Mouse (Mus musculus): ENCODE data around the gene Parp6. TPM values are rescaled to one million over a fixed set of nuclear protein-coding genes. Genes with fewer than 3 reads are reported as not detected.

Gene Parp6
- total and polyA plus RNA-seq, 2 experiments, result 7.9 to 11.2 TPM

DNA sequence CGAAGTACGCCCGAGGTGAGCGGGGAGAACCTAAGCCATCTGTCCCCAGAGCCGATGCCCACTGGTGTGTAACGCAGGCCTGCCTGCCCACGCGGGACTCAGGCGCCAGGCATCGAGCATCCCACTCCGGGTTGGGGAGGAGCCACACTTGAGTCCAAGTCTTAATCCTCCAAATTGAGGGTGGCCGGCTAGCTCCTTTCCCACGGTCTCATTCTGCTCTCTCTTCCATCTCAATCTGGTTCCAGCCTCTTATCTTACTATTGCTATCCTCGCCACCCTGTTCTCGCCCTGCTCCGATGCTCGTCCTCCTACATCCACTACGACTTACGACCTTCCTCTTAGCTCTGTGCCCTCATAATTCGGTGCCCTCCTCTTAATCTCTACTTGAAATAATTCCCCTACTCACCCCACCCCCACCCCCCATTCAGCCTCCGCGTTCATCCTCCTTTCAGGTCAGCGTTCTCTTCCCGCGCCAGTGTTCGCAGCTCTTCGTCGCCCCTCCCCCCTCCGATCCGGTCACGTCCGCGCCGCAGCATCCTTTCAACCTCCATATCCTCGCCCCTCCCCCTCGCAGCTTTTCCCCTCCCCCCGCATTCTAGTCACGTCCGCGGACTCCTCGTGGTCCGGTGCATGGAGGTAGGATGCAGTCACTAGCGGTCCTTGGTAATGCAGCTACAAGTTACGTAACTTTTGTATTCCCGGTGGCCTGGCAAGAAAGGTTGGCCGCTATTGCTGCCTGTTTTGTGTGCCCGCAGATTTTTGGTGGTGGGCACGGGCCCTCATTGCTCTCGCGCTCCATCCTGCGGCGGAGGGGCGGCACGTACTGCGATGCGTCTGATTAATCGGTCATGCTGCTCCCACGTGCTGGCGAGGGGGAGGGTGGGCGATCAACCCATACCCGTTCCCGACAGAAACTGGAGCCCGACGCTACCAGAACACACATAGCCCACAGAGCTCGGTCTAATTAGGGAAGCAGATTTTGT is 39.8 kb downstream of the Parp6 start:
- H3K27me3 ChIP-seq (ENCODE audit: control insufficient read depth, insufficient read depth, low read length), result no peaks in the 10 kb centered on the region; the same call in 1 of the 2 replicates
- H3K36me3 ChIP-seq (ENCODE audit: control insufficient read depth, insufficient read depth, low read length), result no peaks in the 10 kb centered on the region
- H3K9ac ChIP-seq (ENCODE audit: low read depth, low read length), result peak overlapping the region; percentile 76
- DNase-seq (ENCODE audit: extremely low read depth, low read depth, low spot score), result peak; percentile 21
- TF ChIP-seq POLR2A (IDR thresholded peaks at IDR 0.05; ENCODE audit: extremely low read depth, insufficient read depth, low read length), result no peak; the same call in 1 of the 2 replicates
- no peak for TF ChIP-seq CTCF (IDR thresholded peaks at IDR 0.05; ENCODE audit: low read depth, low read length)
- H3K4me1 ChIP-seq (ENCODE audit: control insufficient read depth, insufficient read depth, low read length), result 0 out of 2 replicates have a peak, but pooled peaks cover 2% of the 10 kb centered on the region
- H3K27ac ChIP-seq (replicated peaks; ENCODE audit: insufficient read depth, low read depth, low read length), result peak overlapping the region; percentile 47; the same call in 1 of the 2 replicates
- 4% methylated on average over 65 of the region's 65 CpGs for WGBS
- peak overlapping the region; percentile 93 for H3K4me3 ChIP-seq (ENCODE audit: insufficient read depth, low read depth, low read length)
- H3K79me2 ChIP-seq (ENCODE audit: control insufficient read depth, insufficient read depth, low read length), result no peaks in the 10 kb centered on the region

DNA sequence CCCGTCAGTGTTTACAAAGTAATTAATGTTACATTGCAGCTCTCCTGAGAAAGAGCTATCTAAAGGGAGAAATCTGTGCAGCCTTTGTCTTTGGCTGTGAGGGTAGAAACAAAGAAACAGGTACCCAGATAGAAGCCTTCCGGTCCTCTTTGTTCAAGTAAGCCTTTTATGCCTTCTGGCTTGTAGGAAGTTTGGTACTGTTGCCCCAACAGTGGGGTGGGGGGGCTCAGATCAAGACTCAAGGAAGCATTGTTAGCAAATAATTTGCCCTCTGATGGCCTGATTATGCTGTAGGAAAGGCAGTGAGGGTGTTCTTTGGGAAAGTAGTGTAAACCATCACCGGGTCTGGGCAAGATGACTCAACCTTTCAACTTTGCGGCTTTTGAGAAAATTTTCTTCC is 41.1 kb downstream of the Parp6 start:
- TF ChIP-seq CTCF (IDR thresholded peaks at IDR 0.05; ENCODE audit: low read depth, low read length) (no peak), POLR2A (IDR thresholded peaks at IDR 0.05; ENCODE audit: extremely low read depth, insufficient read depth, low read length) (no peak)
- H3K79me2 ChIP-seq (ENCODE audit: control insufficient read depth, insufficient read depth, low read length), result no peaks in the 10 kb centered on the region
- H3K9ac ChIP-seq (ENCODE audit: low read depth, low read length), result no peak overlapping the region
- no peaks in the 10 kb centered on the region for H3K36me3 ChIP-seq (ENCODE audit: control insufficient read depth, insufficient read depth, low read length)
- H3K4me3 ChIP-seq (ENCODE audit: insufficient read depth, low read depth, low read length), result no peak overlapping the region
- WGBS, result 30% methylated on average over 4 of the region's 4 CpGs
- H3K27me3 ChIP-seq (ENCODE audit: control insufficient read depth, insufficient read depth, low read length), result no peaks in the 10 kb centered on the region; the same call in 1 of the 2 replicates
- no peak for DNase-seq (ENCODE audit: extremely low read depth, low read depth, low spot score)
- H3K4me1 ChIP-seq (ENCODE audit: control insufficient read depth, insufficient read depth, low read length), result 0 out of 2 replicates have a peak, but pooled peaks cover 2% of the 10 kb centered on the region
- no peak overlapping the region for H3K27ac ChIP-seq (replicated peaks; ENCODE audit: insufficient read depth, low read depth, low read length)

DNA sequence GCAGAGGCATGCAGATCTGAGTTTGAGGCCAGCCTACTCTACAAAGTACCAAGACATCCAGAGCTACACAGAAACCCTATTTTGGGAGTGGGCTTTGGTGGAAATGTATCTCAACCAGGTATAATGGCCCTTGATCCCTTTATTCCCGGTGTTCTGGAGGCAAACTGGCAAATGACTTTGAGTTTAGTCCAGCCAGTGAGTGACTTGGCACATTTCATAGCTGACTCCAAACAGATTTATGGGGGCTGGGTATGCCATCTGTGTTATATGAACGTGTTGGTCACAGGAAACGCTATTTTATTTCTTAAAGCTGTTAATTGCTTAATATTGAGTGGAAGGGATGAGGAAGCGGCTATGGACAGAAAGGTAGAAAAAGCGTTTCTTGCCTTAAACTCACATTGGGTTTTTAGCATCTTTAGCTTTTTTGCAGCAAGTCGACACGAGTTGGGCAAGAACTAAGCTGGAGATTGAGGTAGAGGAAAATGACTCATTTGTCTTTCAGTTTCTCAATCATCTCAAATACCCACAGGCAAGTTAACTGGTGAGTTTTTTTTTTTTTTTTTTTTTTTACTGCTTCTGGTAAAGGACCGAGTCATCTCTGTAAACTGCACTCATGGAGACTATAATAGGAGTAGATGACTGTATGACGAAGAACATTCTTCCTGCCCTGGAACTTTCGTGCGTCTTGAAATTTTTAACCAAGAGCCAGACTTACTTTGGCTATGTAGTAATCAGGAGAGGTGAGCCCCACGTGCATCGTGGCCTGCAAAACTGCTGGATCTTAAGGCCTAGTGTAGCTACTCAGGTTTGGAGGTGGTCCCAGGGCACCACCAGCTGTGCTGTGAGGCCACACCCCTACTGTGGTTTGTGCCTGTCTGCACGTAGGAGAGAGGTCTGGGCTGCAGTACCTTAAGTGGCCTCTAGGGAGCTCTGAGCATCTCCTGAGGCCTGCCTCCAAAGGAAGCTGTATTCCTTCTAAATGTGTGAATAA is 42.2 kb downstream of the Parp6 start:
- Histone ChIP-seq H3K27me3 (ENCODE audit: control insufficient read depth, insufficient read depth, low read length) (peaks cover 5% of the 10 kb centered on the region; the same call in 1 of the 2 replicates), H3K4me3 (ENCODE audit: insufficient read depth, low read depth, low read length) (no peak overlapping the region)
- DNase-seq (ENCODE audit: extremely low read depth, low read depth, low spot score), result peak; percentile 39

DNA sequence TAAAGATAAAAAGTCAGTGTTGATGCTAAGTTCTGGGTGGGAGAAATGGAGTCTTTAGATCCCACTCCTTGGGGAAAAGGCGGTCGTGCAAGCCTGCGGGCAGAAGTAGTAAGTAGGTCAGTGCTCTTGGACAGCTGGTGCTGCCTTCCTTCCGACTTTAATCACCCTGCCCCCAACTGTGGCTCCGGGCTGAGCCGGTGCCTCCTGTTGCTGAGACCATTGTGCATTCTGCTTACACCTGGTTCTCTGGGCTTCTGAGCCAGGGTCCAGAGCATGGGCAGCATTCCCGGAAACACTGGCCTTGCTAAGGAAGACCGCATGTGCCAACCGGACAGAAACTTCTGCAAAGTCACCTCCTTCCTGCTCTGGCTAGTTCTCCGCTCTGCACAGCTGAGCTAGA is 43.3 kb downstream of the Parp6 start:
- WGBS, result 68% methylated on average over 10 of the region's 10 CpGs
- H3K36me3 ChIP-seq (ENCODE audit: control insufficient read depth, insufficient read depth, low read length), result no peaks in the 10 kb centered on the region
- no peak overlapping the region; the same call in 1 of the 2 replicates for H3K27ac ChIP-seq (replicated peaks; ENCODE audit: insufficient read depth, low read depth, low read length)
- TF ChIP-seq POLR2A (IDR thresholded peaks at IDR 0.05; ENCODE audit: extremely low read depth, insufficient read depth, low read length) (no peak), CTCF (IDR thresholded peaks at IDR 0.05; ENCODE audit: low read depth, low read length) (no peak)
- DNase-seq (ENCODE audit: extremely low read depth, low read depth, low spot score), result no peak
- H3K27me3 ChIP-seq (ENCODE audit: control insufficient read depth, insufficient read depth, low read length), result peaks cover 10% of the 10 kb centered on the region; the same call in 1 of the 2 replicates
- H3K79me2 ChIP-seq (ENCODE audit: control insufficient read depth, insufficient read depth, low read length), result no peaks in the 10 kb centered on the region
- peaks cover 2% of the 10 kb centered on the region; the same call in 1 of the 2 replicates for H3K4me1 ChIP-seq (ENCODE audit: control insufficient read depth, insufficient read depth, low read length)
- no peak overlapping the region for H3K4me3 ChIP-seq (ENCODE audit: insufficient read depth, low read depth, low read length)
- no peak overlapping the region for H3K9ac ChIP-seq (ENCODE audit: low read depth, low read length)

More for the DNA sequence above, 42.2 kb downstream of the Parp6 start:
- H3K4me1 ChIP-seq (ENCODE audit: control insufficient read depth, insufficient read depth, low read length), result 0 out of 2 replicates have a peak, but pooled peaks cover 2% of the 10 kb centered on the region
- no peaks in the 10 kb centered on the region for H3K79me2 ChIP-seq (ENCODE audit: control insufficient read depth, insufficient read depth, low read length)
- 36% methylated on average over 14 of the region's 14 CpGs for WGBS
- no peak overlapping the region for H3K9ac ChIP-seq (ENCODE audit: low read depth, low read length)
- peak; percentile 81 for TF ChIP-seq CTCF (IDR thresholded peaks at IDR 0.05; ENCODE audit: low read depth, low read length)
- no peak for TF ChIP-seq POLR2A (IDR thresholded peaks at IDR 0.05; ENCODE audit: extremely low read depth, insufficient read depth, low read length)
- no peaks in the 10 kb centered on the region for H3K36me3 ChIP-seq (ENCODE audit: control insufficient read depth, insufficient read depth, low read length)
- no peak overlapping the region for H3K27ac ChIP-seq (replicated peaks; ENCODE audit: insufficient read depth, low read depth, low read length)

DNA sequence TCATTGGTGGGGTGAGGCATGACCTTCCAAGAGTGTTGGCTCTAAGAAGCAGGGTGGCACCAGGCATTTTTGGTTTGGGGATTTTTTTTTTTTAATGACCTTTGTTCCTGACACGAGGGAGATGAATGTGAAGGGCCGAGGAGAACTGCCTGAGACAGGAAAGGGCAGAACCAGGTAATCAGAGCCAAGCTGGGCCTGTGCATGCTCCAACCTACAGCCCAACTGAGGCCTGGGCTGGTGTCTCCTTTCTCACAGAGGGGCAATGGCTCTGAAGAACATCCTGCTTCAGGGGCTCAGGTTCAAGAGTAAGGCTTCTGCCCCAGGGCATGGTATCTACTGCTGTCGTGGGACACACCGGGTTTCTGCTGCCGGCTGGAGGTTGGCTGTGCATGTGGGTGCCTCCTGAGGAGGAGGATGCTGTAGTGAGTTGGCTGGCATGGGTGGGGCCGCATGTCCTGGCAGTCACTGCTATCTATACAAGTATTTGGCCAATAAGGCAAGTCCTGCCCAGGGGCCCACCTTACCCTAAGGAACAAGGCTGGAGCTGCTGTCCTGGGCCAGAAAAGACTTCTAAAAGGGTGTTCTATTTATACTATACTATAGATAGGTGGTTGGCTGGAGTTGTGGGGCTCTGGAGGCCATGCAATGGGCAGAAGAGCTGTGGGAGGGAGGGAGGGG is 44.4 kb downstream of the Parp6 start:
- TF ChIP-seq CTCF (IDR thresholded peaks at IDR 0.05; ENCODE audit: low read depth, low read length) (no peak), POLR2A (IDR thresholded peaks at IDR 0.05; ENCODE audit: extremely low read depth, insufficient read depth, low read length) (no peak)
- no peak overlapping the region for H3K9ac ChIP-seq (ENCODE audit: low read depth, low read length)
- no peaks in the 10 kb centered on the region for H3K36me3 ChIP-seq (ENCODE audit: control insufficient read depth, insufficient read depth, low read length)
- H3K4me1 ChIP-seq (ENCODE audit: control insufficient read depth, insufficient read depth, low read length), result peaks cover 2% of the 10 kb centered on the region; the same call in 1 of the 2 replicates
- no peak overlapping the region for H3K27ac ChIP-seq (replicated peaks; ENCODE audit: insufficient read depth, low read depth, low read length)
- WGBS, result 68% methylated on average over 6 of the region's 6 CpGs
- H3K79me2 ChIP-seq (ENCODE audit: control insufficient read depth, insufficient read depth, low read length), result no peaks in the 10 kb centered on the region
- no peak overlapping the region for H3K4me3 ChIP-seq (ENCODE audit: insufficient read depth, low read depth, low read length)
- H3K27me3 ChIP-seq (ENCODE audit: control insufficient read depth, insufficient read depth, low read length), result peaks cover 10% of the 10 kb centered on the region; the same call in 1 of the 2 replicates
- DNase-seq (ENCODE audit: extremely low read depth, low read depth, low spot score), result no peak

All from liver, adult 2 months (tissue).